Mouse (Mus musculus) midbrain, embryonic 14.5 days (tissue): ENCODE measurements at regions not wholly inside any gene's neighbourhood (a gene's known extent, or its start where the extent isn't known, plus 50 kb on each side); places are given as distances from the start of the nearest gene placed in this dataset.

Source experiments
- ATAC-seq: fragments of 200-750 bp; cut with Nextera tagmentation; 2 replicates; pipeline ENCODE4 v1.8.0; 2017; ENCODE audit warnings: moderate number of reproducible peaks, moderate library complexity; ENCODE audit not compliant: low FRiP score, low TSS enrichment
- DNase-seq: peaks from one replicate; pipeline ENCODE4 v3.0.0-alpha.2; 2015
- H3K27ac ChIP-seq: fragments of 300-500 bp; sonication (generic); replicated peaks from 2 replicates; pipeline ENCODE4 v1.5.1; 2014; ENCODE audit warnings: mild to moderate bottlenecking, low read depth, low read length, moderate library complexity
- H3K27me3 ChIP-seq: fragments of 300-500 bp; sonication (generic); 2 replicates; pipeline ENCODE4 v1.6.1; 2014; ENCODE audit warnings: low read length, control low read depth, mixed read lengths; ENCODE audit not compliant: control insufficient read depth, insufficient read depth
- H3K36me3 ChIP-seq: fragments of 300-500 bp; sonication (generic); 2 replicates; pipeline ENCODE4 v1.6.1; 2014; ENCODE audit warnings: low read length, control low read depth; ENCODE audit not compliant: control insufficient read depth, insufficient read depth
- H3K4me1 ChIP-seq: fragments of 300-500 bp; sonication (generic); 2 replicates; pipeline ENCODE4 v1.6.1; 2014; ENCODE audit warnings: mild to moderate bottlenecking, antibody characterized with exemption, low read length, control low read depth; ENCODE audit not compliant: control insufficient read depth, insufficient read depth
- H3K4me2 ChIP-seq: fragments of 300-500 bp; sonication (generic); 2 replicates; pipeline ENCODE4 v1.6.1; 2014; ENCODE audit warnings: mild to moderate bottlenecking, low read length, moderate library complexity
- H3K4me3 ChIP-seq: fragments of 300-500 bp; sonication (generic); replicated peaks from 2 replicates; pipeline ENCODE4 v1.5.1; 2014; ENCODE audit warnings: low read depth, low read length
- H3K9ac ChIP-seq: fragments of 300-500 bp; sonication (generic); replicated peaks from 2 replicates; pipeline ENCODE4 v1.6.1; 2014; ENCODE audit warnings: mild to moderate bottlenecking, low read length, moderate library complexity
- H3K9me3 ChIP-seq: fragments of 300-500 bp; sonication (generic); 2 replicates; pipeline ENCODE4 v1.6.1; 2016; ENCODE audit warnings: low read length, control low read depth, mixed read lengths; ENCODE audit not compliant: control insufficient read depth
- WGBS: fragments of 180-500 bp; shearing (Covaris S2); extraction: QIAGEN DNeasy Blood & Tissue Kit; methylation state at CpG from one replicate; pipeline ENCODE4 v1.1.7; 2014; 5-methylcytosine and 5-hydroxymethylcytosine counted together

DNA sequence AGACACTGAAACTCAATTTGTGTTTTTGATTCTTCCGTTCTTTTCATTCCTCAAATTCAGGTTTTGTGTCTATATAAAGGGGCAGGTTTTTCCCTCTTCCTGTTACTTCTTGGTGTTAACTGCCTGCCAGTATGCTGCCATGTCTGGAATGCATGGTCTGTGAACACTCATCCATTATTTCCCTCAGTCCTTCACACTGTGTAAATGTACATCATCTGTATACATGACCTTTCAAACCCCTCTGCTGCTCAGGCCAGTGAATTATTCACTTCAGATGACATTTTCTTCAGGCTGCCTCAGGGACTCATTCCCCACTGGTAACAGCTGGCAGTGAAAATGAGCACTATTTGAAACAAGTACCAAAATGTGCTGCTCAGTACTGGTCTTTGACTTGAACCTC is 512.0 kb upstream of the Atxn7l3b start:
- Histone ChIP-seq H3K9me3 (no peaks in the 10 kb centered on the region), H3K9ac (no peak overlapping the region), H3K36me3 (no peaks in the 10 kb centered on the region), H3K27me3 (no peaks in the 10 kb centered on the region), H3K4me1 (no peaks in the 10 kb centered on the region), H3K27ac (no peak overlapping the region), H3K4me2 (no peak overlapping the region), H3K4me3 (no peak overlapping the region)
- WGBS = 88% methylated on average over 1 of the region's 1 CpGs
- no peak for DNase-seq
- peak; percentile 37 for ATAC-seq

- Histone ChIP-seq H3K9me3 (no peaks in the 10 kb centered on the region), H3K36me3 (no peaks in the 10 kb centered on the region), H3K4me3 (no peak overlapping the region), H3K4me1 (no peaks in the 10 kb centered on the region), H3K27ac (no peak overlapping the region), H3K27me3 (no peaks in the 10 kb centered on the region), H3K9ac (no peak overlapping the region), H3K4me2 (no peak overlapping the region)
- 91% methylated on average over 5 of the region's 5 CpGs for WGBS
- ATAC-seq (no peak), DNase-seq (no peak)
Observed at GRCm38 (mm10) chr10:113431155-113431554, 502.4 kb upstream of the Atxn7l3b start.

DNA sequence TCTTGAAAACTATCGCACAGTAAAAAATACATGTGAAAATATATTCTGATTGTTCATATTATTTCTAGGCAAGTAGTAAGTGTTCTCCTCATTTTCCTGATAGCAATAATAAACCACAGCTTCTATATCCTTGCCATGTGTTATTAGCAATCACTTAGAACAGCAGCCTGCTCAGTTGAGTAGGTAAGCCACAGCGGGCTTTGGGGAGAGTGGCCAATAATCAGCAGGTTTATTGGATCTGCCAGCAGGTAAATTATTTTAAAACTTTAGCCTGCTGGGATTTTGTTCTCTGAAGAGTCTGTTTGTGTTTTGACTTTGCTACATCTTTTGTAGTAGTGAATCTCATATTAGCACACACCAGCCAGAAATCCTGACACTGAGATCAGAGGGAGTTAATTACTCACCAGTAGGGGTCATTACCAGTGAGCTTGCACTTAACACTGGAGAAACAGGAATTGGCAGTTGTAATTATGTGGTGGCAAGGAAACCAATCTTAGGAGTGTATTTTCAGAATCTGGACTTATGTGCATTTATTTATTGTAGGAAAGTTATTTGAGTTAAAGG is 482.5 kb upstream of the Atxn7l3b start:
- Histone ChIP-seq H3K36me3 (no peaks in the 10 kb centered on the region), H3K4me1 (no peaks in the 10 kb centered on the region), H3K4me2 (no peak overlapping the region), H3K9me3 (no peaks in the 10 kb centered on the region), H3K27me3 (no peaks in the 10 kb centered on the region), H3K4me3 (no peak overlapping the region), H3K9ac (no peak overlapping the region), H3K27ac (no peak overlapping the region)
- no peak for ATAC-seq
- peak; percentile 14 for DNase-seq
- whole genome bisulfite sequencing = 84% methylated on average over 2 of the region's 2 CpGs

GRCm38 (mm10) chr10:113390579-113390978 is 461.8 kb upstream of the Atxn7l3b start:
- H3K27ac ChIP-seq = no peak overlapping the region
- ATAC-seq (no peak), DNase-seq (no peak)
- H3K4me3 ChIP-seq = no peak overlapping the region
- WGBS = 94% methylated on average over 3 of the region's 3 CpGs
- no peaks in the 10 kb centered on the region for H3K27me3 ChIP-seq
- H3K9me3 ChIP-seq = no peaks in the 10 kb centered on the region
- no peaks in the 10 kb centered on the region for H3K36me3 ChIP-seq
- H3K9ac ChIP-seq = no peak overlapping the region
- H3K4me1 ChIP-seq = no peaks in the 10 kb centered on the region
- no peak overlapping the region for H3K4me2 ChIP-seq

DNA sequence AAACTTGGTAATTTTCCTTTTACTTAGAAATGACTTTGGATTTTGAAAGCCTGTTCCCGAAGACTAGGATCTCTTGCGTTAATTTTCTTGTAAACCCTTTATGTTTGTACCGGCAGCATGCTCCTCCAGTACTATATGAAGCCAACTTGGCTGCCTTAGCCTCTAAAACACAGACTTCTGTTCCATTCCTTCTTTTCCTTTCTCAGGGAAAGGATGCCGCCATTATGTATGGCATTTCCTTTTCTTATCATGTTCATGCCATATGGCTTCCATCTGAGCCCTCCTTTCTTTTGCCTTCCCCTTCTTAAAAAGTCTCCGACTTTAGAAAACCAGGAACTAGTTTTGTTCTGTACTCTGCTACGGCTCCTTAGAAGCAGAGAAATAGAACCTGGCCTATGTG is 440.4 kb upstream of the Atxn7l3b start:
- 92% methylated on average over 6 of the region's 6 CpGs for WGBS
- H3K9me3 ChIP-seq = no peaks in the 10 kb centered on the region
- ATAC-seq = no peak

DNA sequence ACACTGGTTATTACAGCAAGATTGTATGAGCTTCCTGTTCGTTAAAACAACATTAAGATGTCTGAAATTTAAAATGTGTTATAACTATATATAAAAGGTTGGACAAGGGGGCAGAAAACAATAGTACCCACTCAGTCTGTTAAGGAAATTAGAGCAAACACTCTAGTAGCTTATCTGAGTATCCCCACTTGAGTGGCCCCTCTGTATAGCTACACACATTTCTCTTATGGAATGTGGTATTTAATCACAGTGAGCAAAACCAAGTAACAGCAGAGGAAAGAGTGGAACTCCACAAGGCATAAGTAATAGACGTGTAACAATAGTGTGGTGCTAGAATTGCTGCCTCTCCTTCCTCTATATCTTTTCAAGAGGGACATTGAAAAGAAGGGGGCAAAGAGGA is 417.4 kb upstream of the Atxn7l3b start:
- no peaks in the 10 kb centered on the region for H3K36me3 ChIP-seq
- no peaks in the 10 kb centered on the region for H3K9me3 ChIP-seq
- no peaks in the 10 kb centered on the region for H3K4me1 ChIP-seq
- no peak for DNase-seq
- no peak overlapping the region for H3K9ac ChIP-seq
- no peak overlapping the region for H3K4me3 ChIP-seq
- no peak for ATAC-seq
- H3K27me3 ChIP-seq = no peaks in the 10 kb centered on the region
- H3K27ac ChIP-seq = no peak overlapping the region
- H3K4me2 ChIP-seq = no peak overlapping the region
- 78% methylated on average over 2 of the region's 2 CpGs for WGBS

More for the DNA sequence above, 440.4 kb upstream of the Atxn7l3b start:
- H3K4me2 ChIP-seq = no peak overlapping the region
- no peak overlapping the region for H3K9ac ChIP-seq
- no peak for DNase-seq
- H3K4me3 ChIP-seq = no peak overlapping the region
- H3K27me3 ChIP-seq = no peaks in the 10 kb centered on the region
- no peaks in the 10 kb centered on the region for H3K4me1 ChIP-seq
- H3K27ac ChIP-seq = no peak overlapping the region
- H3K36me3 ChIP-seq = no peaks in the 10 kb centered on the region
